Mouse (Mus musculus): ENCODE measurements at regions not wholly inside any gene's neighbourhood (a gene's known extent, or its start where the extent isn't known, plus 50 kb on each side); places are given as distances from the start of the nearest gene placed in this dataset.

DNA sequence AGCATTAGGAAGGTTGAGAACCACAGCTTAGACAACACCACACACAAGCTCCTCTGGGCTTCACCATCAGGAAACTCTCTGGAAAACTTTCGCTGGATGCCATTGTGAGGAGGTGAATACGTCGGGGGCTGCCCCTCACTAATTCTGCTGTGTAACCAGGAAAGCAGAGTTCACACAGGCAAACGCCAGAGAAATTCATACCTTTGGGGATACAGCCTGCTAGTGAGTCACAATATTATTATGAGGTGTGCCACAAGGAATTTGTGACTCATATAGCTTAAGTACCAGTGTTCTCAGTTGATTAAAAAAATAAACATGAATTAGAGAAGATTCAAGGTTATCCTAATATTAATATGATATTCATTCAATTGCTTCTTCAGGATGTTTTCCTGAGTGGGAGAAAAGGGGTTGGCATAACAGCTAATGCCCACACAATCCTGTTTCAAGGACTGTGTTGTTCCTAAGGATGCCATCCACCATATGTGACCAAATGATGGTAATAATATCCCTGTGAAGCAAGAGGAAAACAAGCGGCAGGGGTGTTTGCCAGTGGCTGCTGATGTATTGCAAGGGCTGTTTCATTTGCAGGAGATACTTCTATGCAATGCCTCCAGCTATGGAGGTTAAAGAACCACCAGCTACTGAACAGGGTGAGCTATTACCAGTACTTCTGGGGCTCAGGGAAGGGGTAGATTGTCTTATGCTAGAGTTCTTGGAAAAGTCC lies 148.4 kb upstream of the Adra1b start:
- no peak overlapping the region for H3K9ac ChIP-seq
- WGBS, result 65% methylated on average over 5 of the region's 5 CpGs
- H3K27ac ChIP-seq, result no peak overlapping the region
- ATAC-seq (replicated peaks; ENCODE audit: insufficient number of reproducible peaks, insufficient read depth, low FRiP score, low read depth), result no peak
- H3K4me1 ChIP-seq (replicated peaks), result no peaks in the 10 kb centered on the region
- no peaks in the 10 kb centered on the region for H3K9me3 ChIP-seq (replicated peaks)
- H3K4me2 ChIP-seq, result no peak overlapping the region
- H3K4me3 ChIP-seq, result no peak overlapping the region
- H3K36me3 ChIP-seq, result no peaks in the 10 kb centered on the region
- no peaks in the 10 kb centered on the region for H3K27me3 ChIP-seq

GRCm38 (mm10) chr11:44052481-44052880 lies 151.5 kb upstream of the Adra1b start:
- no peaks in the 10 kb centered on the region for H3K27me3 ChIP-seq
- no peak overlapping the region for H3K4me3 ChIP-seq
- H3K9ac ChIP-seq, result no peak overlapping the region
- H3K9me3 ChIP-seq (replicated peaks), result no peaks in the 10 kb centered on the region
- no peaks in the 10 kb centered on the region for H3K4me1 ChIP-seq (replicated peaks)
- H3K36me3 ChIP-seq, result no peaks in the 10 kb centered on the region
- H3K27ac ChIP-seq, result no peak overlapping the region
- WGBS, result 80% methylated on average over 5 of the region's 5 CpGs
- H3K4me2 ChIP-seq, result no peak overlapping the region
- no peak for ATAC-seq (replicated peaks; ENCODE audit: insufficient number of reproducible peaks, insufficient read depth, low FRiP score, low read depth)

DNA sequence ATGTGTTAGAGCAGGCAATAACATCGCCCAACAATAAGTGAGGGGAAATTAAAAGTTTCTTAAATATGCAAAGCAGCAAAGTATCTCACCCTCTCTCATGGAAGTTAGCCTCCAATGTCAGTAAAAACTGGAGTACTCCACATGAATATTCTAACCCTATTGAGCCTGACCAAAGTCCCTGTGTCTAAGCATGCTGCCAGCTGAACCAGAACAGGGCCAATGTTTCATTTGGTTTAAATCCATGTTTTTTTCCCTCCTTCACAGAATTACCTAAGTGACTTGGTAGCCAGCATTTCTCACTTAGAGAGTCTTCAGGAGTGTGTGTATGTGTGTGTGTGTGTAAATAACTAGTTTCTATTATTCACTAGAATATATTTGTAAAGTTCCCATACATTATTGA lies 161.4 kb upstream of the Adra1b start:
- H3K4me3 ChIP-seq, result no peak overlapping the region
- no peak for ATAC-seq (replicated peaks; ENCODE audit: insufficient number of reproducible peaks, insufficient read depth, low FRiP score, low read depth)
- H3K36me3 ChIP-seq, result no peaks in the 10 kb centered on the region
- H3K9me3 ChIP-seq (replicated peaks), result no peaks in the 10 kb centered on the region
- H3K27me3 ChIP-seq, result no peaks in the 10 kb centered on the region
- 85% methylated on average over 1 of the region's 1 CpGs for WGBS
- H3K27ac ChIP-seq, result no peak overlapping the region
- H3K9ac ChIP-seq, result no peak overlapping the region
- H3K4me1 ChIP-seq (replicated peaks), result no peaks in the 10 kb centered on the region
- H3K4me2 ChIP-seq, result no peak overlapping the region

GRCm38 (mm10) chr11:44066176-44066575 lies 165.2 kb upstream of the Adra1b start:
- ATAC-seq (replicated peaks; ENCODE audit: insufficient number of reproducible peaks, insufficient read depth, low FRiP score, low read depth), result no peak
- Histone ChIP-seq H3K4me1 (replicated peaks) (no peaks in the 10 kb centered on the region), H3K4me3 (no peak overlapping the region), H3K9ac (no peak overlapping the region), H3K4me2 (no peak overlapping the region), H3K27me3 (no peaks in the 10 kb centered on the region), H3K27ac (no peak overlapping the region), H3K9me3 (replicated peaks) (no peaks in the 10 kb centered on the region), H3K36me3 (no peaks in the 10 kb centered on the region)
- 72% methylated on average over 2 of the region's 2 CpGs for WGBS

- WGBS, result 63% methylated on average over 3 of the region's 3 CpGs
- Histone ChIP-seq H3K9me3 (replicated peaks) (no peaks in the 10 kb centered on the region), H3K27ac (no peak overlapping the region), H3K9ac (no peak overlapping the region), H3K4me3 (no peak overlapping the region), H3K4me2 (no peak overlapping the region), H3K27me3 (no peaks in the 10 kb centered on the region), H3K4me1 (replicated peaks) (no peaks in the 10 kb centered on the region), H3K36me3 (no peaks in the 10 kb centered on the region)
- no peak for ATAC-seq (replicated peaks; ENCODE audit: insufficient number of reproducible peaks, insufficient read depth, low FRiP score, low read depth)
Measured at GRCm38 (mm10) chr11:44083716-44084115, 182.7 kb upstream of the Adra1b start.

DNA sequence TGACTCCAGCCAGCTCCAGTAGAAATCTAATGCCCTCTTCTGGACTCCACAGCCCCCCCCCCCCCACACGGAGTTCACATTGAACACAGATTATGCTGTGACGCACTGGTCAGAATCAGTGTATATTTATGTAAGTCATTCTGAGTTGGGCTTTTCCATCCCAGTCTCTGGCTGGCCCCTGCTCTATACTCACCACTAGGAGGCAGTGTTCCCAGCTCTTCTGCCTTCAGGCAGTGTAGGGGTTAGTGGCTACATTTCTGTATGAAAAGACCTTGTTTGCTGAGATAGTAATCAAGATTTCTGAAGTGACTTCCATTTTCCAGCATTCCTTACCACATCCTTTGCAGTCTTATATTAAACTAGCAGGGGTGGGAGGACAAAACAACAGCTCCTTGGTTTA lies 185.9 kb upstream of the Adra1b start:
- no peaks in the 10 kb centered on the region for H3K27me3 ChIP-seq
- H3K27ac ChIP-seq, result no peak overlapping the region
- 58% methylated on average over 2 of the region's 2 CpGs for WGBS
- H3K4me2 ChIP-seq, result no peak overlapping the region
- no peaks in the 10 kb centered on the region for H3K36me3 ChIP-seq
- H3K9me3 ChIP-seq (replicated peaks), result no peaks in the 10 kb centered on the region
- no peak overlapping the region for H3K4me3 ChIP-seq
- no peak overlapping the region for H3K9ac ChIP-seq
- H3K4me1 ChIP-seq (replicated peaks), result no peaks in the 10 kb centered on the region
- no peak for ATAC-seq (replicated peaks; ENCODE audit: insufficient number of reproducible peaks, insufficient read depth, low FRiP score, low read depth)

- Histone ChIP-seq H3K9me3 (replicated peaks) (no peaks in the 10 kb centered on the region), H3K4me1 (replicated peaks) (no peaks in the 10 kb centered on the region), H3K27ac (no peak overlapping the region), H3K27me3 (no peaks in the 10 kb centered on the region), H3K9ac (no peak overlapping the region), H3K4me3 (no peak overlapping the region), H3K36me3 (no peaks in the 10 kb centered on the region), H3K4me2 (no peak overlapping the region)
- WGBS, result 82% methylated on average over 9 of the region's 9 CpGs
- no peak for ATAC-seq (replicated peaks; ENCODE audit: insufficient number of reproducible peaks, insufficient read depth, low FRiP score, low read depth)
Measured at GRCm38 (mm10) chr11:44089514-44089913, 188.5 kb upstream of the Adra1b start.

DNA sequence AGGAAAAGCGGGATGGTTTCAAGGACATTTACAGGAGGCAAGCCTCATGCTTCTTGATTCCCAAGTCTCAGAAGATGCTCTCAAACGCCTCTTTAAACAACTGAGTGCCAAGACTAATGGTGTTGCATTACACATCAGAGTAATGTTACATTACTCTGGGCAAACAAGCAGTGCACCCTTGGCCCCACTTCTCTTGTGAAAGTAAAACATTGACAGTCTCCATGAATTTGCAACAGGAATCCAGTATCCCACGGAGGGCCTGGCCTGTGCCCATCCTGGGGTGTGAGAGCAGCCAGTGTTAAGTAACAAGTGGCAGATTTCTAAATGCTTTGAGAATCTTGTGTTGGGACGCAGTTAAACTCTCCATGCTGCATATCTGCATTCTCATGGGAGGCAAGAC lies 194.3 kb upstream of the Adra1b start:
- Histone ChIP-seq H3K9ac (no peak overlapping the region), H3K4me2 (no peak overlapping the region), H3K36me3 (no peaks in the 10 kb centered on the region), H3K4me1 (replicated peaks) (no peaks in the 10 kb centered on the region), H3K4me3 (no peak overlapping the region), H3K27me3 (no peaks in the 10 kb centered on the region), H3K9me3 (replicated peaks) (no peaks in the 10 kb centered on the region), H3K27ac (no peak overlapping the region)
- 69% methylated on average over 4 of the region's 4 CpGs for WGBS
- no peak for ATAC-seq (replicated peaks; ENCODE audit: insufficient number of reproducible peaks, insufficient read depth, low FRiP score, low read depth)

DNA sequence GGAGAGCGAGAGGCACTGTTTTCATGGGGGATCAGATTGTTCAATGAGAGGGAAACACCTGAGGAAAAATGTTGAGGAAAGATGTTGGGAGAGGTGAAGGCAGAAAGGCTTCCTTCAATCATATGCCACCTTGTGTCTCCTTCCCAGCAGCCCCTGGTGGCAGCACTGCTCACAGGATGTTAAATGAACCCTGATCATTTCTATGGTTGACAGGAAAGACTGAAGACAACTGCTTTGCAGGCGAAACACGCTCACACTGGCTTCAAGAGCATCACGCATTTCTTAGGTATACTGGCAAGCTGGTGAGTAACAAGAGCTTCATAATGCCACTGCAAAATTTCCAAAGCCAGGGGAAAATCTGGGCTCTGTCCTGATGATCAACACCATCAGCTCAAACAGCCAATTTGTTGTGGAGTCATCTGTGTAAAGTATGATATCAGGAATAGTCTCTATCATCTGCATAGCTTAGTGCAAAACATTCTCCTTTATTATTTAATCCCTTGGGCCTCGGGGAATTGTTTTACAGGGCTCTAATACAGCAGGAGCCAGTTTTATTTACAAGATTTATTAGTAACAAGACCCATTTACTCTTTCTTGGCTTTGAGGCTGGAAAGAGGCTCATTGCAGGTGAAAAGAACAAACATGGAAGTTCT lies 202.3 kb upstream of the Adra1b start:
- Histone ChIP-seq H3K27ac (no peak overlapping the region), H3K4me2 (no peak overlapping the region), H3K9ac (no peak overlapping the region), H3K4me3 (no peak overlapping the region), H3K27me3 (no peaks in the 10 kb centered on the region), H3K4me1 (replicated peaks) (peaks cover 8% of the 10 kb centered on the region; the same call in 1 of the 2 replicates), H3K36me3 (no peaks in the 10 kb centered on the region), H3K9me3 (replicated peaks) (no peaks in the 10 kb centered on the region)
- 72% methylated on average over 5 of the region's 5 CpGs for WGBS
- ATAC-seq (replicated peaks; ENCODE audit: insufficient number of reproducible peaks, insufficient read depth, low FRiP score, low read depth), result no peak

DNA sequence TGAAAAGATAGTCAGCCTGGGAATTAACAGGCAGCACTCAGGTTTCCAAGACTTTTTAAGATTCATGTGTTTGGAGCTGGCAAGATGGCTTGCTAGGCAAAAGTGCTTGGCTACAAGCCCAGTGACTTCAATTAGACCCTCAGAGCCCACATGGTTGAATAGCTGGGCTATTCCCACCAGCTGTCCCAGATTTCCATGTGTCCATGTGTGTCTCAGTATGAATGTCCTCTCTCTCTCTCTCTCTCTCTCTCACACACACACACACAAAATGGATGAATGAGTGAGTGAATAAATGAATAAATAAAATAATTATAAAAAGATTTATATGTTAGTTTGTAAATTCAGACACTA lies 202.8 kb upstream of the Adra1b start:
- H3K9ac ChIP-seq, result no peak overlapping the region
- no peak overlapping the region for H3K4me3 ChIP-seq
- no peaks in the 10 kb centered on the region for H3K27me3 ChIP-seq
- peaks cover 8% of the 10 kb centered on the region; the same call in 1 of the 2 replicates for H3K4me1 ChIP-seq (replicated peaks)
- no peak for ATAC-seq (replicated peaks; ENCODE audit: insufficient number of reproducible peaks, insufficient read depth, low FRiP score, low read depth)
- no peaks in the 10 kb centered on the region for H3K9me3 ChIP-seq (replicated peaks)
- H3K36me3 ChIP-seq, result no peaks in the 10 kb centered on the region
- no peak overlapping the region for H3K27ac ChIP-seq
- no peak overlapping the region for H3K4me2 ChIP-seq

DNA sequence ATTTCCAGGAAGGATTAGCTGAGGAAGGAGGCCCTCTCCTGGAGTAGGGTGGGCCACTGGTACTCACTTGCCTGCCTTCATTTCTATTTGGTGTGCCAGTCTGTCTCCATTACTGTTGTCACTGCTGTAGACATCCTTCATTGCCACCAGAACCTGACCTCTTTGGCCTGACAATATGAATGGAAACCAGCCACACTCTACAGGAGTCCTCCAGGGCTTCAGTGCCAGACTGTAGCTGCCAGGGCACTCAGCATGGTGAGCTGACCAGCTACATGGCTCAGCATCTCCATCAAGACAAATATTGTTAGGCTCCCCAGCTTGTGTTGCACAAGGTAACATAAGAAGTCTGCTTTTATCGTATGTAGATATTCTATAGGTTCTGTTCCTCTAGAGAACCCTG lies 205.2 kb upstream of the Adra1b start:
- Histone ChIP-seq H3K4me1 (replicated peaks) (peaks cover 8% of the 10 kb centered on the region; the same call in 1 of the 2 replicates), H3K4me3 (no peak overlapping the region), H3K27ac (no peak overlapping the region), H3K27me3 (no peaks in the 10 kb centered on the region), H3K9me3 (replicated peaks) (no peaks in the 10 kb centered on the region), H3K4me2 (no peak overlapping the region), H3K36me3 (no peaks in the 10 kb centered on the region), H3K9ac (no peak overlapping the region)
- ATAC-seq (replicated peaks; ENCODE audit: insufficient number of reproducible peaks, insufficient read depth, low FRiP score, low read depth), result no peak
- WGBS, result 92% methylated on average over 1 of the region's 1 CpGs

GRCm38 (mm10) chr11:44111525-44111924 lies 210.5 kb upstream of the Adra1b start:
- Histone ChIP-seq H3K27ac (no peak overlapping the region), H3K27me3 (no peaks in the 10 kb centered on the region), H3K4me3 (no peak overlapping the region), H3K36me3 (no peaks in the 10 kb centered on the region), H3K4me1 (replicated peaks) (no peaks in the 10 kb centered on the region), H3K9ac (no peak overlapping the region), H3K9me3 (replicated peaks) (no peaks in the 10 kb centered on the region), H3K4me2 (no peak overlapping the region)
- ATAC-seq (replicated peaks; ENCODE audit: insufficient number of reproducible peaks, insufficient read depth, low FRiP score, low read depth), result no peak
- WGBS, result 73% methylated on average over 5 of the region's 5 CpGs
